ENCODE assay signal across 9 mouse cellular contexts in genomic region chr6:110645041-110645410, GRCm38 (mm10). TPM values are rescaled to one million over a fixed set of nuclear protein-coding genes. Genes with fewer than 3 reads are reported as not detected.
A peak's percentile ranks its signal among the peaks of the same experiment; 100 is the strongest.
DNase-seq lines count a peak whose midpoint lies in the region; ATAC-seq and TF ChIP-seq lines count a peak whose summit lies in the region.
"Had no signal": no experiment of that assay in that cellular context is flagged by ENCODE, and none has a peak within 500 bp of the region (broad histone marks: within the 10 kb centered on the region; RNA-seq: fewer than 3 reads in every experiment).

No protein-coding gene starts in this region.

- TF ChIP-seq CTCF in gastrocnemius, adult 2 months (IDR thresholded peaks at IDR 0.05), result no peak
- no peak for TF ChIP-seq CTCF in E14TG2a.4 (conservative IDR thresholded peaks at IDR 0.05; ENCODE audit: low read length)

- H3K36me3 ChIP-seq in E14TG2a.4 (ENCODE audit: insufficient read depth, low read length), result no peaks in the 10 kb centered on the region
- no peaks in the 10 kb centered on the region for H3K36me3 ChIP-seq in forebrain, embryonic 15.5 days
- H3K36me3 ChIP-seq in midbrain, embryonic 10.5 days, result no peaks in the 10 kb centered on the region

- 0 out of 2 replicates have a peak overlapping the region, but pooled peaks have one; percentile 47 for H3K4me3 ChIP-seq in gastrocnemius, adult 2 months
- peak overlapping the region; percentile 81 for H3K4me3 ChIP-seq in E14TG2a.4 (replicated peaks; ENCODE audit: low read length)
- peak overlapping the region; percentile 72 for H3K4me3 ChIP-seq in forebrain, embryonic 15.5 days
- peak overlapping the region; percentile 70 for H3K4me3 ChIP-seq in midbrain, embryonic 10.5 days

- peaks cover 68% of the 10 kb centered on the region for H3K27me3 ChIP-seq in E14TG2a.4 (ENCODE audit: insufficient read depth, low read length)
- peaks cover 19% of the 10 kb centered on the region; the same call in 1 of the 2 replicates for H3K27me3 ChIP-seq in forebrain, embryonic 15.5 days
- H3K27me3 ChIP-seq in midbrain, embryonic 10.5 days (ENCODE audit: low read depth, poor library complexity, severe bottlenecking), result peaks cover 59% of the 10 kb centered on the region

- H3K27ac ChIP-seq in gastrocnemius, adult 2 months, result no peak overlapping the region
- H3K27ac ChIP-seq in forebrain, embryonic 15.5 days (replicated peaks), result no peak overlapping the region
- H3K27ac ChIP-seq in midbrain, embryonic 10.5 days (replicated peaks), result no peak overlapping the region; the same call in 1 of the 2 replicates

- no peaks in the 10 kb centered on the region for H3K9me3 ChIP-seq in E14TG2a.4 (ENCODE audit: low read length)
- H3K9me3 ChIP-seq in forebrain, embryonic 15.5 days, result no peaks in the 10 kb centered on the region
- no peaks in the 10 kb centered on the region for H3K9me3 ChIP-seq in midbrain, embryonic 10.5 days (replicated peaks)

- no peak for DNase-seq in gastrocnemius, adult 2 months
- DNase-seq in gastrocnemius, postnatal 4 days (ENCODE audit: low spot score in 2 of 2), result no peak
- DNase-seq in midbrain, embryonic 10.5 days (ENCODE audit: low spot score), result no peak
- no peak for DNase-seq in urinary bladder, adult 18-20 months (ENCODE audit: low spot score in 2 of 2)
- no peak for DNase-seq in testis, postnatal 14 days (ENCODE audit: low spot score)
- DNase-seq: lung, adult 2 months had no signal

- H3K4me1 ChIP-seq in E14TG2a.4 (replicated peaks; ENCODE audit: low read depth, low read length), result peaks cover 8% of the 10 kb centered on the region
- H3K4me1 ChIP-seq in forebrain, embryonic 15.5 days, result peaks cover 13% of the 10 kb centered on the region
- peaks cover 24% of the 10 kb centered on the region for H3K4me1 ChIP-seq in midbrain, embryonic 10.5 days

- ATAC-seq in forebrain, embryonic 15.5 days (replicated peaks), result peak; percentile 44; the same call in 1 of the 2 replicates
- no peak for ATAC-seq in activated CD4-positive, CD25-positive, alpha-beta regulatory T cell, adult 4 months

- 5% methylated on average over 7 of the region's 7 CpGs for WGBS in forebrain, embryonic 15.5 days
- 3% methylated on average over 7 of the region's 7 CpGs for whole genome bisulfite sequencing in midbrain, embryonic 10.5 days

- H3K9ac ChIP-seq in forebrain, embryonic 15.5 days (replicated peaks), result peak overlapping the region; percentile 63

- intact Hi-C loops in gastrocnemius, adult 2 months (cut with DNase I), result no loop called here

- peak overlapping the region; percentile 98 for H3K4me2 ChIP-seq in forebrain, embryonic 15.5 days (replicated peaks)

RNA-seq across cellular contexts. Expression of gene Grm7, which starts 0.4 kb away (rescaled TPM):
- total RNA-seq in gastrocnemius, adult 2 months (2021), result not detected
- total RNA-seq in gastrocnemius, postnatal 4 days (2021), result under 1 TPM; 0.10 to 0.17 TPM
- 9.2 and 11.4 TPM in 2 replicates for polyA plus RNA-seq in forebrain, embryonic 15.5 days (2015; fragmentation: Nextera tagmentation; extraction: Ambion mirVana)
- 0.41 and 1.2 TPM in 2 replicates for polyA plus RNA-seq in midbrain, embryonic 10.5 days (2016; fragmentation: Nextera tagmentation; extraction: Ambion mirVana)
- not detected for polyA plus RNA-seq in activated CD4-positive, CD25-positive, alpha-beta regulatory T cell, adult 4 months (2017; shearing (Covaris generic))
